Mouse (Mus musculus) cortical plate, adult 2 months (tissue): ENCODE results near the gene Tbx3.

Experiments used
- CTCF ChIP-seq: fragments of 200-500 bp; IDR thresholded peaks from 2 replicates; pipeline ENCODE4 v1.5.1; 2011; ENCODE audit warnings: mild to moderate bottlenecking, control low read depth, low read length; ENCODE audit not compliant: insufficient read depth; ENCODE audit errors: extremely low read depth
- POLR2A ChIP-seq: fragments of 200-500 bp; IDR thresholded peaks from 2 replicates; pipeline ENCODE4 v1.6.1; 2011; ENCODE audit warnings: mild to moderate bottlenecking, low read length, control low read depth; ENCODE audit not compliant: insufficient read depth; ENCODE audit errors: extremely low read depth

GRCm38 (mm10) chr5:119680329-119681010 is 10.0 kb downstream of the Tbx3 start:
- TF ChIP-seq CTCF (no peak), POLR2A (no peak)
